Mouse (Mus musculus) kidney, postnatal 25 days (tissue): Measurements from ENCODE around the gene Kcnh8.

Experiments
- DNase-seq, 2 experiments: peaks; one replicate each; pipeline ENCODE4 v3.0.0; 2021; ENCODE audit warnings: mixed read lengths in 2 of 2

Gene Kcnh8

DNA sequence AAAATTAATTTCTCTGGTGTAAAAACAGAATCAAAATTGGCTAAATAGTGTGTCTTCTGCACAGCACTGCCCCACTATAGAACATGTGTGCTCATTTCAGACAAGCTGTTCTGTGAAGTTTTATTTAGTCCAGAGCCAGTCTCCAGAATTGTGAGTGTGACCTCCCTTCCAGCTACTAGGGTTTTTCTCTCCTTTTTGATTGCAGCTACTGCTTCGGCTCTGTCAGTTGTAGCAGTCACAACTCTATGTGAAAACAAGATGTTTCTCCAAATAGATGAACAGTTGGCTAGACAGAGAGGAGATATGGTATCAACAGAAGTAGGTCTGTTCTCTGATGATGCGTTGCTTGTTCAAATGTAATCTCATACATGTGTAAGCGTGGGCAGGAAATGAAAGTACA, 270.7 kb downstream of the Kcnh8 start:
- DNase-seq: no peak

DNA sequence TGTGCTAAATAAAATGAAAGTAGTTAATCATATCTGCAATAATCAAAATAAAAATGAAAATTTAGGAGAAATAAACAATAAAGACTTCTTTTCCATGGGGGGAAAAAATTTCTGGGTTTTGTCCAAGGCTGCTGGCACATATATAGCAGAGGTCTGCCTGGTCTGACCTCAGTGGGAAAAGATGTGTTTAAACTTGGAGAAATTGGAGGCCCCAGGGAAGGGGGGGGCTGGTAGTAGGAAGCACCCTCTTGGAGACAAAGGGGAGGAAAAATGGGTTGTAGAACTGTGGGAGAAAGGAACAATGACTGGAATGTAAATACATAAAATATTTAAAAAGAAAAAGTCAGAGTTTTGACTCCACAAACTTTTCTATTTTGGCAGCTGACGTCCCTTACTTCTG, 276.5 kb downstream of the Kcnh8 start:
- no peak for DNase-seq

DNA sequence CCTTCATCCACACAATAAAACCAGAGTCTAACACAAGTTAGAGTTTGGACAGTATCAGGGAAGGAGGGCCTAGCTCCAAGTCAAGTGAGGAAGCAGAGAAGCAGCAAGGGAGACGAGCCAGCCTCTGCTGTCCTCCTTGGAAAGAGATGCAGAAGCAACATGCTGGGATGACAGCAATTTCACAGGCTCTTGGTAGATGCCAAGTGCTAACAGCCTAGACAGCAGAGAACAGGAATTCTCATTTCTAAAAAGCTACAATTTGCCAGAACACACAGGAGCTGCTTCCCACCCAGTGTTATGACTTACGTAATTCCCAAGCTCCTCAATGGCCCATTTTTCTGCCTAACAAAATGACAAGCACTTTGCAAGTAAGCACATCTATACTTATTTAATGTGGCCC, 277.5 kb downstream of the Kcnh8 start:
- DNase-seq: no peak

DNA sequence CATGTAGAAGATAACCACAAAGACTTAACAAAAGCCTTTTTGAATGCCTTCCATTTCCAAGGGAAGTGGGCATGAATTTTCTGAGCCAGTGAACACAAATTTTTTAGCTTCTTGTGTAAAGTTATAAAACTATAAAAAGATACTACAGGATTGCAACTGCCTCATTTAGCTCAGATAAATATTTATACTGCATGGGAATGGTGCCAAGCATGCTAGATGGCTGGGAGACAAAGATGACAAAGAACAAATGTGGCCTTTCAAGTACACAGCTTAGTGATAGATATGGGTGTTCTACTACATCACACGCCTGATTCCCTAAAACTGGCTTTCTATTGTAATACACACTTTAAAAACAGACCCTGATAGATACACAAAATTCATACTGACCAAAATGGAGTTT, 282.7 kb downstream of the Kcnh8 start:
- no peak for DNase-seq

- DNase-seq: no peak
These were observed 318.1 kb downstream of the Kcnh8 start for GRCm38 (mm10) chr17:52920519-52921106.

DNA sequence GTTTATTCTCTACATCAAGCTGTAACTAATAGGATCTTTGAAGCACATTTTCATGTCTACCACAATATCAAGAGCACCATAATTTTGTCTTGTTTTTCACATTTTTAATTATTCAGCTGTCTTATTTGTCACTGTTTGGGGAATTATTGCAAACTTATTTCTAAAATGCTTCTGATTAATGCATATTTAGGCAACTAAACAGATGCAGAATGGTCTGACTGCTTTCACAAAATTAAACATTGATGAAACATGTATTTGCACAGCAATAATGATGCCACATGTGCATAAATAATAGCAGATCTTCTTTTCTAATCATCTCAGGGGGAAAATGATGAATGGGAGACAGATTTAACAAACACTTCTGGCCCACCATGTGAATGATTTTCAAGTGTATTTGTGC, 341.5 kb downstream of the Kcnh8 start:
- no peak for DNase-seq

DNA sequence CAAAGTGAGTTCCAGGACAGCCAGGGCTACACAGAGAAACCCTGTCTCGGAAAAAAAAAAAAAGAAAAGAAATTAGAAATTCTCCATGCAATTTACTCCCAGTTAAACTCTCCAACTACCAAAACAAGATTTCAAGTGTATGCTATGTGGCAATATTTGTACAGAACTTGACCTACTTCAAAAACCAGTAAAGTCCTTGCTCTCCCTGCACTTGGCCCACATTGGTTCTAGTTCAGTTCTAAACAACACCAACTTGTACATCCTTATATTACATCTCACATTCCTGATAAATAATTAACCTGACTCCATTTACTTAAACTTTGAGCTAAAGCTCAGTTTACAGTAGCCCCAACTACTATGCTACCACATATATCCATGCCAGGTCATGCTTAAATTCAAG, 370.2 kb downstream of the Kcnh8 start:
- no peak for DNase-seq

- no peak for DNase-seq
These were observed 378.4 kb downstream of the Kcnh8 start for GRCm38 (mm10) chr17:52980958-52981357.
